Mouse (Mus musculus) kidney, adult 2 months (tissue): Measurements from ENCODE around the gene R3hcc1l.

Experiments used
- CTCF ChIP-seq: fragments of 200-500 bp; conservative IDR thresholded peaks from 2 replicates; pipeline ENCODE4 v1.5.1; 2011; ENCODE audit warnings: low read depth, mild to moderate bottlenecking, control low read depth, low read length, moderate library complexity, mixed read lengths; ENCODE audit not compliant: insufficient read depth, insufficient read length
- POLR2A ChIP-seq: fragments of 200-500 bp; IDR thresholded peaks from one replicate; pipeline ENCODE4 v1.6.1; 2011; ENCODE audit warnings: low read depth, low read length, control low read depth

- no peak for TF ChIP-seq CTCF
- no peak for TF ChIP-seq POLR2A
Measured at GRCm38 (mm10) chr19:42515656-42516055, 2.9 kb upstream of the R3hcc1l start.
